Mouse (Mus musculus) myocyte (in vitro differentiated cells): ENCODE results near the gene Trpt1. TPM values are rescaled to one million over a fixed set of nuclear protein-coding genes. Genes with fewer than 3 reads are reported as not detected.

Experiments
- H3K27me3 ChIP-seq: one replicate; pipeline ENCODE4 v1.6.1; 2011; ENCODE audit not compliant: control insufficient read depth, insufficient read depth, insufficient read length
- H3K36me3 ChIP-seq: one replicate; pipeline ENCODE4 v1.6.1; 2011; ENCODE audit not compliant: control insufficient read depth, insufficient read depth
- H3K4me2 ChIP-seq: one replicate; pipeline ENCODE4 v1.6.1; 2011; ENCODE audit warnings: low read depth, control low read depth
- H3K4me3 ChIP-seq: one replicate; pipeline ENCODE4 v1.5.1; 2011; ENCODE audit warnings: mild to moderate bottlenecking, control low read depth, moderate library complexity
- H3K79me2 ChIP-seq: one replicate; pipeline ENCODE4 v1.6.1; 2011; ENCODE audit not compliant: control insufficient read depth, insufficient read depth
- H3ac ChIP-seq: one replicate; pipeline ENCODE4 v1.6.1; 2011; ENCODE audit not compliant: control insufficient read depth, insufficient read length
- CEBPB ChIP-seq: IDR thresholded peaks from 2 replicates; pipeline ENCODE4 v1.6.1; 2011; ENCODE audit warnings: mild to moderate bottlenecking, moderate library complexity; ENCODE audit not compliant: poor library complexity, insufficient read depth, severe bottlenecking
- E2F4 ChIP-seq: IDR thresholded peaks from one replicate; pipeline ENCODE4 v1.6.1; 2011; ENCODE audit warnings: mild to moderate bottlenecking, control low read depth, moderate library complexity; ENCODE audit not compliant: insufficient read depth
- MAX ChIP-seq: IDR thresholded peaks from one replicate; pipeline ENCODE4 v1.6.1; 2011; ENCODE audit warnings: low read depth, mild to moderate bottlenecking, control low read depth
- MYOD1 ChIP-seq, 3 experiments: IDR thresholded peaks; one replicate each; pipeline ENCODE4 v1.6.1; 2011; ENCODE audit warnings: control low read depth in 2 of 3, low read depth in 2 of 3, mild to moderate bottlenecking in 2 of 3, moderate library complexity in 1 of 3; ENCODE audit not compliant: insufficient read length in 2 of 3, control insufficient read depth in 1 of 3
- POLR2A ChIP-seq: IDR thresholded peaks from one replicate; pipeline ENCODE4 v1.6.1; 2011; ENCODE audit warnings: low read depth, mild to moderate bottlenecking, control low read depth, moderate library complexity; ENCODE audit not compliant: insufficient read length
- POLR2AphosphoS2 ChIP-seq: IDR thresholded peaks from one replicate; pipeline ENCODE4 v1.6.1; 2011; ENCODE audit warnings: low read depth, control low read depth; ENCODE audit not compliant: insufficient read length
- REST ChIP-seq: IDR thresholded peaks from one replicate; pipeline ENCODE4 v1.6.1; 2011; ENCODE audit warnings: mild to moderate bottlenecking, control low read depth, moderate library complexity; ENCODE audit not compliant: insufficient read depth, insufficient read length
- SRF ChIP-seq: IDR thresholded peaks from one replicate; pipeline ENCODE4 v1.6.1; 2011; ENCODE audit warnings: low read depth; ENCODE audit not compliant: control insufficient read depth, insufficient read length
- TCF12 ChIP-seq: IDR thresholded peaks from one replicate; pipeline ENCODE4 v1.6.1; 2011; ENCODE audit warnings: mild to moderate bottlenecking, control low read depth; ENCODE audit not compliant: poor library complexity, insufficient read depth, severe bottlenecking
- TCF3 ChIP-seq: IDR thresholded peaks from one replicate; pipeline ENCODE4 v1.6.1; 2011; ENCODE audit warnings: low read depth, control low read depth; ENCODE audit not compliant: insufficient read length
- USF1 ChIP-seq: IDR thresholded peaks from one replicate; pipeline ENCODE4 v1.6.1; 2011; ENCODE audit warnings: low read depth, mild to moderate bottlenecking, control low read depth, moderate library complexity
- polyA plus RNA-seq: library from polyadenylated mRNA; unstranded; fragments of >200 nt; fragmentation: generic; extraction: Trizol; gene quantifications from one replicate; pipeline ENCODE4 v1.2.1, GENCODE M21; 2012; ENCODE audit warnings: missing spikeins

The Trpt1 gene
- polyA plus RNA-seq, result 9.2 TPM

DNA sequence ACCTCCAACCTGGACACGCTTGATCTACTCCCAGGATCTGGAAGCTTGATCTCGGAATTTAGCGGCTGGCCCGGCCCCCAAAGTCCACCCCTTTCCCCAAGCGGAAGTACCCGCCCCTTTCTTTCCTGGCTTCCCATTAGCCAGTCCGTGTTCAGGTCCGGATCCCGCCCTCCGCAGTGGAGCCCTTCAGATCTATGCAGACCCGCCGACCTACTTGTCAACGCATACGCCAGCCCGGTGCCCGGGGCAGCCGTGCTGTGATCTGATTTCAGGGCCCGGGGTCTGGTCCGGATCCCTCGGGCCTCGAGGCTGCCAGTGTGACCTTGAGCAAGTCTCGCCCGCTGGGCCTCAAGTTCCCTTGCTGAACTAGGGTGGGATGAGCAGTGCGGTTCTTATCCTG, at the start of gene Trpt1, which contains the start of gene Nudt22:
Gene Trpt1 (plus strand): TSS at position 126 of the 400 bp plus-strand sequence.
Gene Nudt22 (minus strand): TSS at position 112 of the 400 bp plus-strand sequence.
- Histone ChIP-seq H3K4me2 (peak within 1 kb of the TSS; percentile 97), H3K4me3 (peak within 1 kb of the TSS; percentile 42), H3ac (peak within 1 kb of the TSS; percentile 3), H3K36me3 (no peaks in the 10 kb centered on the region), H3K27me3 (no peaks in the 10 kb centered on the region), H3K79me2 (no peaks in the 10 kb centered on the region)
- TF ChIP-seq POLR2AphosphoS2, result peak; percentile 50
- no peak for TF ChIP-seq TCF12
- TF ChIP-seq REST, result no peak
- TF ChIP-seq CEBPB, result no peak
- TF ChIP-seq TCF3, result no peak
- peak; percentile 75 for TF ChIP-seq POLR2A

DNA sequence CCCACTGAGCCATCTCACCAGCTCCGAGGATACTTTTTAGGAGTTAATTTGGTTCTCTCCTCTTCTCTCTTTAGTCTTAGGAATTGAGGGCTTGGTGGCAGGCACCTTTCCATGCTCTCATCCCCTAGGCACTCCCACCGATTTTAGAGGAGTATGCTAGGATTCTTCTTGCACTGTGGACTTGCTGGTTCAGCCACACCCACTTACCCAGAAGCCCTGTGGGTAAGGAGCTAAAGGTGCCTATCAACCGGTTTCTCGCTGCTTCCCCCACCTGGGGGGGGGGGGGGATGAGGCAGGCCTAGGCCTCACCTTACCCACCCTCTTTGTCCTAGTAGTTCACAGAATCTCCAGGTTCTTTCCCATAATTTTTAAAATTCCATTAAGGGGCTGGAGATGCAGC, 48.2 kb upstream of the Trpt1 start:
- TF ChIP-seq TCF3, result no peak
- Histone ChIP-seq H3ac (no peak overlapping the region), H3K79me2 (peaks cover 10% of the 10 kb centered on the region), H3K4me2 (no peak overlapping the region), H3K27me3 (no peaks in the 10 kb centered on the region), H3K4me3 (no peak overlapping the region), H3K36me3 (no peaks in the 10 kb centered on the region)

GRCm38 (mm10) chr19:6948186-6948585, 47.7 kb upstream of the Trpt1 start:
- Histone ChIP-seq H3K27me3 (no peaks in the 10 kb centered on the region), H3K4me2 (no peak overlapping the region), H3K4me3 (no peak overlapping the region), H3ac (no peak overlapping the region), H3K36me3 (no peaks in the 10 kb centered on the region), H3K79me2 (peaks cover 7% of the 10 kb centered on the region)
- TF ChIP-seq USF1 (no peak), E2F4 (no peak), SRF (no peak), REST (no peak), TCF3 (no peak), POLR2AphosphoS2 (no peak), MYOD1 (IDR thresholded peaks at IDR 0.05; ENCODE audit: control insufficient read depth in 1 of 3, insufficient read length in 2 of 3, low read depth in 2 of 3) (no peak)

DNA sequence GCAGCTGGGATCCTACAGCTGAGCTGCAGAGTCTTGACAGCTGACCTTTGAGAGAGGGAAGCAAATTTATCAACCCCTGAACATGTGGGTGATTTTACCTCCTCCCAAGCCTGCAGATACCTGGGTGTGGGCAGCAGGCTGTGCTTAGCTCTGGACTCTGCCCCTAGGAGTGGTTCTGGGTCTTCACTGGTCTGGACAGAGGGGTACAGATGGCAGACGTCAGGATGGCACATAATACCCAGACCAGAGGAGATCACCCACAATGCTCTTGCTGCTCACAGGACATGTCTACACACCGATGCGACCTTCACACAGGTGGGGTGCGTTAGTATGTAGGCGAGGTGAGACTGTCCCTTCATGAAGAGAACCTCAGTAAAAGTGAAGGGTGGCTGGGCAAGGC, 46.4 kb upstream of the Trpt1 start:
- H3K27me3 ChIP-seq, result no peaks in the 10 kb centered on the region
- H3K79me2 ChIP-seq, result no peaks in the 10 kb centered on the region
- TF ChIP-seq POLR2AphosphoS2 (peak; percentile 23), MAX (no peak)
- H3K4me3 ChIP-seq, result peak overlapping the region; percentile 86
- no peak overlapping the region for H3K4me2 ChIP-seq
- no peaks in the 10 kb centered on the region for H3K36me3 ChIP-seq
- no peak overlapping the region for H3ac ChIP-seq

DNA sequence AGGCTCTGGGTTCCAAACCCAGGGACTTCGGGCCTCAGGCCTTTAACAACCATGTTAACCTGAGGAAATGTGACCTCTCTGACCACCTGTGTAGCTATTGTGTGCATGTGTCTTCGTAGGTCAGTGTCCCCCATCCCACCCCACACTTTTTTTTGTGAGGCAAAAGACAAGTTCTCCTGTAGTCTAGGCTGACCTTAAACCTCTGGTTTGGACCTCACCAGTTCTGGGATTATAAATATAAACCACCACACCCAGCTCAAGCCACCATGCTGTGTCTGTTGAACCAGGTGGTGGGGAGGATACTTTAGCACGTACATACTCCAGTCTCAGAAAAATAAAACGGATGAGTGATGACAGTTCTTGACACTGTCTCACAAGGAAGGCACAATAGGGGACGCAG, 46.0 kb upstream of the Trpt1 start:
- H3ac ChIP-seq, result peak overlapping the region; percentile 63
- H3K36me3 ChIP-seq, result no peaks in the 10 kb centered on the region
- peak overlapping the region; percentile 87 for H3K4me2 ChIP-seq
- no peaks in the 10 kb centered on the region for H3K79me2 ChIP-seq
- peak overlapping the region; percentile 86 for H3K4me3 ChIP-seq
- H3K27me3 ChIP-seq, result no peaks in the 10 kb centered on the region
- no peak for TF ChIP-seq TCF3

- H3K27me3 ChIP-seq, result no peaks in the 10 kb centered on the region
- H3K36me3 ChIP-seq, result no peaks in the 10 kb centered on the region
- peak overlapping the region; percentile 63 for H3ac ChIP-seq
- H3K4me3 ChIP-seq, result peak overlapping the region; percentile 86
- H3K79me2 ChIP-seq, result no peaks in the 10 kb centered on the region
- peak overlapping the region; percentile 87 for H3K4me2 ChIP-seq
- TF ChIP-seq POLR2AphosphoS2, result peak; percentile 94
- TF ChIP-seq POLR2A, result peak; percentile 74
- TF ChIP-seq TCF3, result no peak
- TF ChIP-seq MAX, result no peak
- no peak for TF ChIP-seq TCF12
These were observed 45.2 kb upstream of the Trpt1 start for GRCm38 (mm10) chr19:6950613-6951153.
